Mouse (Mus musculus) CH12.LX (cell line): Measurements from ENCODE around the gene Tgfbr3. TPM values are rescaled to one million over a fixed set of nuclear protein-coding genes. Genes with fewer than 3 reads are reported as not detected.

Experiments used
- DNase-seq: peaks from one replicate; pipeline ENCODE4 v3.0.0-alpha.2; 2013; ENCODE audit errors: extremely low read depth
- H3K27ac ChIP-seq: 2 replicates; pipeline ENCODE4 v1.5.1; 2012; ENCODE audit warnings: low read depth, mild to moderate bottlenecking, control low read depth, moderate library complexity; ENCODE audit not compliant: insufficient read depth
- H3K27me3 ChIP-seq: replicated peaks from 2 replicates; pipeline ENCODE3; 2012; ENCODE audit warnings: inconsistent platforms
- H3K36me3 ChIP-seq, 2 experiments: replicated peaks in 1 of 2; 2 replicates each; pipeline versions ENCODE3 to v1.6.1; 2012; ENCODE audit warnings: inconsistent platforms in 1 of 2, low read length in 1 of 2, mild to moderate bottlenecking in 1 of 2, mixed read lengths in 1 of 2, moderate library complexity in 1 of 2; ENCODE audit not compliant: control insufficient read depth in 1 of 2, insufficient read depth in 1 of 2
- H3K4me1 ChIP-seq, 2 experiments: 2 replicates each; pipeline ENCODE4 v1.6.1; 2012; ENCODE audit warnings: inconsistent platforms in 1 of 2, moderate library complexity in 1 of 2; ENCODE audit not compliant: insufficient read depth in 2 of 2, control insufficient read depth in 1 of 2
- H3K4me2 ChIP-seq: 2 replicates; pipeline ENCODE4 v1.6.1; 2012; ENCODE audit warnings: low read depth, mild to moderate bottlenecking, control low read depth; ENCODE audit not compliant: poor library complexity, insufficient read depth, severe bottlenecking
- H3K4me3 ChIP-seq, 3 experiments: fragments of 150-350 bp in 1 of 3; sonication (generic) in 1 of 3; replicated peaks in 1 of 3; 2 replicates each; pipeline versions ENCODE3 to v1.5.1; 2011 to 2012; ENCODE audit warnings: low read depth in 2 of 3, low read length in 2 of 3, mild to moderate bottlenecking in 2 of 3, moderate library complexity in 2 of 3, control low read depth in 1 of 3, improper control_type of control experiment in 1 of 3, inconsistent platforms in 1 of 3, mixed read lengths in 1 of 3; ENCODE audit not compliant: poor library complexity in 1 of 3
- H3K79me2 ChIP-seq: replicated peaks from 2 replicates; pipeline ENCODE4 v1.6.1; 2012; ENCODE audit warnings: mild to moderate bottlenecking, moderate library complexity; ENCODE audit not compliant: control insufficient read depth, poor library complexity, insufficient read depth, severe bottlenecking; ENCODE audit errors: extremely low read depth
- H3K9ac ChIP-seq: 2 replicates; pipeline ENCODE4 v1.6.1; 2012; ENCODE audit warnings: low read depth, mild to moderate bottlenecking, control low read depth, moderate library complexity; ENCODE audit not compliant: insufficient read depth
- H3K9me3 ChIP-seq: replicated peaks from 2 replicates; pipeline ENCODE3; 2012; ENCODE audit warnings: low read length, inconsistent platforms, mixed read lengths
- BHLHE40 ChIP-seq: IDR thresholded peaks from 2 replicates; pipeline ENCODE4 v1.6.1; 2011; ENCODE audit warnings: mild to moderate bottlenecking, low read depth, low read length, improper control_type of control experiment
- CHD1 ChIP-seq: IDR thresholded peaks from 2 replicates; pipeline ENCODE4 v1.6.1; 2012; ENCODE audit warnings: low read depth, low read length, improper control_type of control experiment, inconsistent platforms
- CHD2 ChIP-seq: IDR thresholded peaks from 2 replicates; pipeline ENCODE4 v1.6.1; 2011; ENCODE audit warnings: low read length, improper control_type of control experiment
- CTCF ChIP-seq, 2 experiments: IDR thresholded peaks in 1 of 2; conservative IDR thresholded peaks in 1 of 2; 2 replicates each; pipeline ENCODE4 v1.5.1; 2011 to 2012; ENCODE audit warnings: low read depth in 2 of 2, low read length in 2 of 2, improper control_type of control experiment in 1 of 2, inconsistent platforms in 1 of 2, mild to moderate bottlenecking in 1 of 2, moderate library complexity in 1 of 2
- E2F4 ChIP-seq: IDR thresholded peaks from 2 replicates; pipeline ENCODE4 v1.6.1; 2011; ENCODE audit warnings: low read depth, low read length, improper control_type of control experiment; ENCODE audit not compliant: insufficient replicate concordance
- ELF1 ChIP-seq: IDR thresholded peaks from 2 replicates; pipeline ENCODE4 v1.6.1; 2014; ENCODE audit warnings: low read depth, mild to moderate bottlenecking, inconsistent platforms, low read length, improper control_type of control experiment
- EP300 ChIP-seq: IDR thresholded peaks from 2 replicates; pipeline ENCODE4 v1.6.1; 2011; ENCODE audit warnings: low read length, improper control_type of control experiment
- ETS1 ChIP-seq: conservative IDR thresholded peaks from 2 replicates; pipeline ENCODE4 v1.6.1; 2012; ENCODE audit warnings: low read depth, mild to moderate bottlenecking, inconsistent platforms, low read length, improper control_type of control experiment, moderate library complexity
- HCFC1 ChIP-seq: IDR thresholded peaks from 2 replicates; pipeline ENCODE4 v1.6.1; 2012; ENCODE audit warnings: low read depth, mild to moderate bottlenecking, inconsistent platforms, low read length, improper control_type of control experiment
- IRF4 ChIP-seq: IDR thresholded peaks from 2 replicates; pipeline ENCODE4 v1.6.1; 2014; ENCODE audit warnings: low read depth, mild to moderate bottlenecking, inconsistent platforms, low read length, improper control_type of control experiment
- MAX ChIP-seq: IDR thresholded peaks from 2 replicates; pipeline ENCODE4 v1.6.1; 2011; ENCODE audit warnings: low read length, improper control_type of control experiment
- MEF2A ChIP-seq: IDR thresholded peaks from 2 replicates; pipeline ENCODE4 v1.6.1; 2014; ENCODE audit warnings: low read depth, mild to moderate bottlenecking, inconsistent platforms, low read length, improper control_type of control experiment, borderline replicate concordance
- MXI1 ChIP-seq: IDR thresholded peaks from 2 replicates; pipeline ENCODE4 v1.6.1; 2011; ENCODE audit warnings: mild to moderate bottlenecking, low read depth, low read length, improper control_type of control experiment
- NELFE ChIP-seq: IDR thresholded peaks from 2 replicates; pipeline ENCODE4 v1.6.1; 2011; ENCODE audit warnings: low read depth, low read length, improper control_type of control experiment
- NRF1 ChIP-seq: IDR thresholded peaks from 2 replicates; pipeline ENCODE4 v1.6.1; 2014; ENCODE audit warnings: low read depth, mild to moderate bottlenecking, inconsistent platforms, low read length, improper control_type of control experiment, moderate library complexity
- PAX5 ChIP-seq: IDR thresholded peaks from 2 replicates; pipeline ENCODE4 v1.6.1; 2012; ENCODE audit warnings: low read length, inconsistent platforms, mixed read lengths
- POLR2A ChIP-seq: IDR thresholded peaks from 2 replicates; pipeline ENCODE4 v1.6.1; 2011; ENCODE audit warnings: low read depth, mild to moderate bottlenecking, improper control_type of control experiment, low read length
- POLR2AphosphoS2 ChIP-seq: IDR thresholded peaks from 2 replicates; pipeline ENCODE4 v1.6.1; 2011; ENCODE audit warnings: low read depth, low read length, improper control_type of control experiment
- RAD21 ChIP-seq: IDR thresholded peaks from 2 replicates; pipeline ENCODE4 v1.6.1; 2011; ENCODE audit warnings: low read depth, mild to moderate bottlenecking, low read length, improper control_type of control experiment, moderate library complexity
- RCOR1 ChIP-seq: conservative IDR thresholded peaks from 2 replicates; pipeline ENCODE4 v1.6.1; 2012; ENCODE audit warnings: low read depth, mild to moderate bottlenecking, inconsistent platforms, low read length, improper control_type of control experiment
- SIN3A ChIP-seq: IDR thresholded peaks from 2 replicates; pipeline ENCODE4 v1.6.1; 2012; ENCODE audit warnings: low read length, improper control_type of control experiment, inconsistent platforms
- SMC3 ChIP-seq: IDR thresholded peaks from 2 replicates; pipeline ENCODE4 v1.6.1; 2011; ENCODE audit warnings: low read depth, low read length, improper control_type of control experiment
- TCF12 ChIP-seq: IDR thresholded peaks from 2 replicates; pipeline ENCODE4 v1.6.1; 2014; ENCODE audit warnings: low read depth, mild to moderate bottlenecking, inconsistent platforms, low read length, improper control_type of control experiment
- UBTF ChIP-seq: IDR thresholded peaks from 2 replicates; pipeline ENCODE4 v1.6.1; 2012; ENCODE audit warnings: low read depth, mild to moderate bottlenecking, inconsistent platforms, low read length, improper control_type of control experiment, moderate library complexity
- ZC3H11A ChIP-seq: IDR thresholded peaks from 2 replicates; pipeline ENCODE4 v1.6.1; 2012; ENCODE audit warnings: low read depth, mild to moderate bottlenecking, inconsistent platforms, low read length, improper control_type of control experiment
- ZKSCAN1 ChIP-seq: IDR thresholded peaks from 2 replicates; pipeline ENCODE4 v1.6.1; 2012; ENCODE audit warnings: low read depth, inconsistent platforms, low read length, improper control_type of control experiment, borderline replicate concordance
- ZMIZ1 ChIP-seq: IDR thresholded peaks from 2 replicates; pipeline ENCODE4 v1.6.1; 2012; ENCODE audit warnings: low read depth, mild to moderate bottlenecking, inconsistent platforms, low read length, improper control_type of control experiment
- ZNF384 ChIP-seq: IDR thresholded peaks from 2 replicates; pipeline ENCODE4 v1.6.1; 2012; ENCODE audit warnings: low read depth, low read length, improper control_type of control experiment, inconsistent platforms
- dilution Hi-C: fragments of 300-500 bp; cut with MboI; formaldehyde crosslinking; loops from 2 replicates; pipeline ENCODE4 v1.14.3; 2020; ENCODE audit warnings: low sequenced_read_pairs; ENCODE audit not compliant: extremely low pct_unique_long_range_greater_than_20kb, extremely low pct_ligation_motif_present
- in situ Hi-C: fragments of 300-500 bp; cut with MboI; formaldehyde crosslinking; loops from 3 replicates; pipeline ENCODE4 v1.14.3; 2019; ENCODE audit warnings: low sequenced_read_pairs, low pct_ligation_motif_present, low pct_unique_long_range_greater_than_20kb, mixed read lengths
- polyA plus RNA-seq: library from polyadenylated mRNA; unstranded; fragments of >175 nt; gene quantifications from 2 replicates; pipeline ENCODE4 v1.2.1, GENCODE M21; 2012; ENCODE audit warnings: low read depth; ENCODE audit not compliant: insufficient read length
- total RNA-seq, 2 experiments: library from RNA; depleted of rRNA; stranded (reverse); fragments of 300-350 nt in 1 of 2; fragments of >200 nt in 1 of 2; gene quantifications; 2 replicates each; pipeline ENCODE4 v1.2.3; 2012 to 2014

The Tgfbr3 gene
- total and polyA plus RNA-seq, 3 experiments, result 0.13 to 0.46 (median 0.30) TPM

DNA sequence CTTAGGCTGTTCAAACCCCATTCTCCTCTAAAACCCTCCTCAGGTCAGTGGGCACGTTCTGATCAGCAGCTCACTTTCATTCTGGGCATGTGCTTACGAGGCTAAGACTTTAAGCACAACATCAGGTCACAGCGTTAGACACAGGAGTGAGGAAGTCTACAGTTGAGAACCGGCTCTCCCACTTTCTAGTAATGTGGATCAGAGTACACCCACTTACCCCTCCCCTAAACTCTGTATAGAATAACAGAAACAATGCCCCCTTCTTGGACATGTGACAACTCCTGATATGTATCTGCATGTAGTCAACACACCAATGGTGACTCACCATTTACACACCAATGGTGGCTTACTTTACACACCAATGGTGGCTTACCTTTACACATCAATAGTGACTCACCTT, 136.4 kb downstream of the Tgfbr3 start:
- no peak for TF ChIP-seq ZMIZ1
- TF ChIP-seq NELFE, result no peak
- no peak for TF ChIP-seq ZC3H11A
- TF ChIP-seq RCOR1, result no peak
- no peak for TF ChIP-seq BHLHE40
- no peak for TF ChIP-seq RAD21
- TF ChIP-seq UBTF, result no peak
- no peak for TF ChIP-seq MEF2A
- TF ChIP-seq NRF1, result no peak
- no peak for TF ChIP-seq PAX5
- TF ChIP-seq POLR2A, result no peak
- TF ChIP-seq E2F4, result no peak
- no peak for TF ChIP-seq MAX
- no peak for TF ChIP-seq ZNF384
- TF ChIP-seq ZKSCAN1, result no peak
- TF ChIP-seq IRF4, result no peak
- no peak for TF ChIP-seq EP300
- no peak for TF ChIP-seq CTCF (conservative IDR thresholded peaks at IDR 0.05 in 1 of 2, IDR thresholded peaks at IDR 0.05 in 1 of 2; ENCODE audit: low read depth in 2 of 2, low read length in 2 of 2)
- TF ChIP-seq, all 38 proteins: peak for 0
- dilution Hi-C loops, result no loop called here

DNA sequence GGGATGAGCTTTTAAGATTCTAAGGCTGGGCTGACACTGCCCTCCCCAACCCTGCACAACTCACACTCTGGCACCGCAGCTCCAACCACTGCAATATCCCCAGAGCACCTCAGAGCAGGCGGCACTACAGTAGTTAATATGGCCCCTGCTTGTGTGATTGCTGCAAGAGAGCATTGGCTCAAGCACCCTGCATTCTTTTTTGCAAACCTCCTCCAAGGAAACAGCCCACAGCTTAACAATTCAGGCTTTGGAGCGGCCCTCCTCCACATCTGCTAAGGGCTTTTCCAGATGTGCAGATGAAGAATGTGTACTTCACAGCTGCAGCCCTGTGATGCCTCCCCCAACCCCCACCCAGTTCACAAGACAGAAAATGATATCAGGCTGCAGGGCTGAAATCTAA, 138.1 kb downstream of the Tgfbr3 start:
- dilution Hi-C loops, result no loop called here
- in situ Hi-C loops, result no loop called here

More for the DNA sequence above, 136.4 kb downstream of the Tgfbr3 start:
- H3K36me3 ChIP-seq, result no peaks in the 10 kb centered on the region
- no peaks in the 10 kb centered on the region for H3K27me3 ChIP-seq
- no peaks in the 10 kb centered on the region for H3K79me2 ChIP-seq
- H3K9me3 ChIP-seq, result no peaks in the 10 kb centered on the region
- no peak for DNase-seq
- in situ Hi-C loops, result no loop called here
- no peak overlapping the region for H3K4me3 ChIP-seq
- 0 out of 4 replicates have a peak, but pooled peaks cover 0 to 4% of the 10 kb centered on the region in 2 experiments for H3K4me1 ChIP-seq
- H3K9ac ChIP-seq, result no peak overlapping the region
- H3K4me2 ChIP-seq, result no peak overlapping the region
- no peak overlapping the region for H3K27ac ChIP-seq

More for the DNA sequence above, 138.1 kb downstream of the Tgfbr3 start:
- Histone ChIP-seq H3K4me2 (no peak overlapping the region), H3K27me3 (no peaks in the 10 kb centered on the region), H3K36me3 (no peaks in the 10 kb centered on the region), H3K9me3 (no peaks in the 10 kb centered on the region), H3K27ac (no peak overlapping the region), H3K79me2 (no peaks in the 10 kb centered on the region), H3K4me1 (0 out of 4 replicates have a peak, but pooled peaks cover 0 to 4% of the 10 kb centered on the region in 2 experiments), H3K4me3 (no peak overlapping the region), H3K9ac (no peak overlapping the region)
- TF ChIP-seq POLR2AphosphoS2, result no peak
- TF ChIP-seq NRF1, result no peak
- no peak for TF ChIP-seq EP300
- TF ChIP-seq PAX5, result no peak
- TF ChIP-seq SMC3, result no peak
- TF ChIP-seq BHLHE40, result no peak
- no peak for TF ChIP-seq ZNF384
- no peak for TF ChIP-seq TCF12
- TF ChIP-seq CHD2, result no peak
- no peak for TF ChIP-seq ZC3H11A
- TF ChIP-seq HCFC1, result no peak
- TF ChIP-seq MXI1, result no peak
- TF ChIP-seq CHD1, result no peak
- TF ChIP-seq NELFE, result no peak
- no peak for TF ChIP-seq RCOR1
- no peak for TF ChIP-seq ELF1
- TF ChIP-seq SIN3A, result no peak
- no peak for TF ChIP-seq ETS1
- TF ChIP-seq POLR2A, result no peak
- DNase-seq, result no peak
